Mouse (Mus musculus) ES-Bruce4 (cell line): ENCODE data around the gene Fxyd5. TPM values are rescaled to one million over a fixed set of nuclear protein-coding genes. Genes with fewer than 3 reads are reported as not detected.

ENCODE experiments used
- H3K27ac ChIP-seq: 2 replicates; pipeline ENCODE4 v1.5.1; 2012; ENCODE audit warnings: low read length, inconsistent platforms; ENCODE audit not compliant: insufficient read depth
- H3K27me3 ChIP-seq: 2 replicates; pipeline ENCODE4 v1.6.1; 2012; ENCODE audit warnings: mild to moderate bottlenecking, low read length, inconsistent platforms; ENCODE audit not compliant: control insufficient read depth, poor library complexity, insufficient read depth, severe bottlenecking
- H3K36me3 ChIP-seq: 2 replicates; pipeline ENCODE4 v1.6.1; 2012; ENCODE audit warnings: inconsistent platforms, mild to moderate bottlenecking, low read length, moderate library complexity; ENCODE audit not compliant: control insufficient read depth, poor library complexity, insufficient read depth, severe bottlenecking
- H3K4me1 ChIP-seq: one replicate; pipeline ENCODE4 v1.8.1; 2011; ENCODE audit warnings: low read length; ENCODE audit not compliant: control insufficient read depth, insufficient read depth
- H3K4me3 ChIP-seq: 2 replicates; pipeline ENCODE4 v1.5.1; 2011; ENCODE audit warnings: low read depth, mild to moderate bottlenecking, low read length
- H3K9ac ChIP-seq: 2 replicates; pipeline ENCODE4 v1.6.1; 2012; ENCODE audit warnings: low read depth, mild to moderate bottlenecking, inconsistent platforms; ENCODE audit not compliant: poor library complexity, severe bottlenecking
- H3K9me3 ChIP-seq: replicated peaks from 2 replicates; pipeline ENCODE4 v1.6.1; 2012; ENCODE audit warnings: mild to moderate bottlenecking, low read length, inconsistent platforms; ENCODE audit not compliant: control insufficient read depth, poor library complexity, insufficient read depth, severe bottlenecking
- CTCF ChIP-seq: IDR thresholded peaks from one replicate; pipeline ENCODE4 v1.8.1; 2011; ENCODE audit warnings: low read depth, low read length
- EP300 ChIP-seq: IDR thresholded peaks from 2 replicates; pipeline ENCODE4 v1.6.1; 2011; ENCODE audit warnings: low read depth, low read length; ENCODE audit not compliant: insufficient read depth
- POLR2A ChIP-seq: IDR thresholded peaks from one replicate; pipeline ENCODE4 v1.8.1; 2011; ENCODE audit warnings: low read length; ENCODE audit not compliant: insufficient read depth
- polyA plus RNA-seq: library from polyadenylated mRNA; stranded (reverse); fragments of >200 nt; gene quantifications from 2 replicates; pipeline ENCODE4 v1.2.4, GENCODE M21; 2011; ENCODE audit warnings: low read depth; ENCODE audit not compliant: missing spikeins, insufficient read depth, insufficient read length

The Fxyd5 gene
- polyA plus RNA-seq, 1 experiment, result 6.0 TPM

- H3K9ac ChIP-seq, result no peak overlapping the region
- no peaks in the 10 kb centered on the region for H3K9me3 ChIP-seq
- TF ChIP-seq CTCF (no peak), POLR2A (no peak), EP300 (no peak)
- H3K27ac ChIP-seq, result no peak overlapping the region
- no peaks in the 10 kb centered on the region for H3K4me1 ChIP-seq
- no peaks in the 10 kb centered on the region for H3K36me3 ChIP-seq
- no peaks in the 10 kb centered on the region for H3K27me3 ChIP-seq
- no peak overlapping the region for H3K4me3 ChIP-seq
Measured at GRCm38 (mm10) chr7:31012971-31013370, 29.3 kb downstream of the Fxyd5 start.

GRCm38 (mm10) chr7:31008889-31009288 lies 33.4 kb downstream of the Fxyd5 start:
- TF ChIP-seq POLR2A (no peak), CTCF (no peak), EP300 (no peak)
- H3K27ac ChIP-seq, result no peak overlapping the region
- H3K9ac ChIP-seq, result no peak overlapping the region
- no peaks in the 10 kb centered on the region for H3K4me1 ChIP-seq
- H3K4me3 ChIP-seq, result no peak overlapping the region
- no peaks in the 10 kb centered on the region for H3K27me3 ChIP-seq
- H3K9me3 ChIP-seq, result no peaks in the 10 kb centered on the region
- no peaks in the 10 kb centered on the region for H3K36me3 ChIP-seq

- no peak overlapping the region for H3K4me3 ChIP-seq
- H3K27ac ChIP-seq, result no peak overlapping the region
- TF ChIP-seq CTCF, result no peak
- TF ChIP-seq EP300, result no peak
- no peak for TF ChIP-seq POLR2A
- no peaks in the 10 kb centered on the region for H3K9me3 ChIP-seq
- H3K27me3 ChIP-seq, result no peaks in the 10 kb centered on the region
- no peaks in the 10 kb centered on the region for H3K36me3 ChIP-seq
- H3K4me1 ChIP-seq, result no peaks in the 10 kb centered on the region
- H3K9ac ChIP-seq, result no peak overlapping the region
Measured at GRCm38 (mm10) chr7:31008175-31008574, 34.1 kb downstream of the Fxyd5 start.

GRCm38 (mm10) chr7:31007775-31008174 lies 34.5 kb downstream of the Fxyd5 start:
- no peaks in the 10 kb centered on the region for H3K27me3 ChIP-seq
- H3K4me3 ChIP-seq, result no peak overlapping the region
- no peak overlapping the region for H3K9ac ChIP-seq
- no peaks in the 10 kb centered on the region for H3K9me3 ChIP-seq
- H3K27ac ChIP-seq, result no peak overlapping the region
- H3K36me3 ChIP-seq, result no peaks in the 10 kb centered on the region
- H3K4me1 ChIP-seq, result no peaks in the 10 kb centered on the region
- TF ChIP-seq POLR2A (no peak), CTCF (no peak), EP300 (no peak)

GRCm38 (mm10) chr7:31002650-31003049 lies 39.6 kb downstream of the Fxyd5 start:
- TF ChIP-seq POLR2A, result no peak
- no peak for TF ChIP-seq CTCF
- TF ChIP-seq EP300, result no peak
- Histone ChIP-seq H3K9me3 (no peaks in the 10 kb centered on the region), H3K36me3 (no peaks in the 10 kb centered on the region), H3K9ac (no peak overlapping the region), H3K4me3 (no peak overlapping the region), H3K27ac (no peak overlapping the region), H3K27me3 (no peaks in the 10 kb centered on the region), H3K4me1 (no peaks in the 10 kb centered on the region)

- Histone ChIP-seq H3K9ac (no peak overlapping the region), H3K27me3 (no peaks in the 10 kb centered on the region)
Measured at GRCm38 (mm10) chr7:31000505-31001020, 41.7 kb downstream of the Fxyd5 start.

More at GRCm38 (mm10) chr7:31000505-31001020, 41.7 kb downstream of the Fxyd5 start:
- Histone ChIP-seq H3K4me3 (no peak overlapping the region), H3K27ac (no peak overlapping the region), H3K4me1 (no peaks in the 10 kb centered on the region), H3K36me3 (no peaks in the 10 kb centered on the region), H3K9me3 (no peaks in the 10 kb centered on the region)
- no peak for TF ChIP-seq CTCF
- TF ChIP-seq EP300, result no peak
